Mouse (Mus musculus) MEL (cell line): ENCODE measurements around the gene Far2.

Source experiments
- CHD1 ChIP-seq: IDR thresholded peaks from 2 replicates; pipeline ENCODE4 v1.6.1; 2012; ENCODE audit warnings: low read depth, mild to moderate bottlenecking, inconsistent platforms, low read length, improper control_type of control experiment
- CHD2 ChIP-seq: IDR thresholded peaks from 2 replicates; pipeline ENCODE4 v1.6.1; 2011; ENCODE audit warnings: low read length, improper control_type of control experiment
- CTCF ChIP-seq, 3 experiments: IDR thresholded peaks in 2 of 3; conservative IDR thresholded peaks in 1 of 3; 2 replicates each; pipeline ENCODE4 v1.5.1; 2011 to 2012; ENCODE audit warnings: low read length in 3 of 3, low read depth in 2 of 3, mild to moderate bottlenecking in 2 of 3, improper control_type of control experiment in 1 of 3, inconsistent platforms in 1 of 3, mixed read lengths in 1 of 3, moderate library complexity in 1 of 3; ENCODE audit not compliant: control insufficient read depth in 1 of 3, insufficient read depth in 1 of 3, poor library complexity in 1 of 3, severe bottlenecking in 1 of 3
- E2F4 ChIP-seq: IDR thresholded peaks from 2 replicates; pipeline ENCODE4 v1.6.1; 2011; ENCODE audit warnings: low read depth, low read length, improper control_type of control experiment, borderline replicate concordance
- EP300 ChIP-seq, 2 experiments: IDR thresholded peaks; 2 replicates each; pipeline ENCODE4 v1.6.1; 2011; ENCODE audit warnings: improper control_type of control experiment in 2 of 2, low read length in 2 of 2, low read depth in 1 of 2, mild to moderate bottlenecking in 1 of 2
- GATA1 ChIP-seq: IDR thresholded peaks from 2 replicates; pipeline ENCODE4 v1.6.1; 2011; ENCODE audit warnings: low read depth, low read length, improper control_type of control experiment
- JUND ChIP-seq: IDR thresholded peaks from 2 replicates; pipeline ENCODE4 v1.6.1; 2011; ENCODE audit warnings: low read depth, mild to moderate bottlenecking, improper control_type of control experiment, low read length
- MAX ChIP-seq: IDR thresholded peaks from 2 replicates; pipeline ENCODE4 v1.6.1; 2011; ENCODE audit warnings: low read length, improper control_type of control experiment
- POLR2A ChIP-seq, 2 experiments: IDR thresholded peaks; 2 replicates each; pipeline ENCODE4 v1.6.1; 2011 to 2012; ENCODE audit warnings: low read length in 2 of 2, mild to moderate bottlenecking in 2 of 2, control low read depth in 1 of 2, improper control_type of control experiment in 1 of 2, low read depth in 1 of 2, moderate library complexity in 1 of 2; ENCODE audit not compliant: control insufficient read depth in 1 of 2, insufficient read depth in 1 of 2, poor library complexity in 1 of 2
- RAD21 ChIP-seq: IDR thresholded peaks from 2 replicates; pipeline ENCODE4 v1.6.1; 2011; ENCODE audit warnings: mild to moderate bottlenecking, low read depth, low read length, improper control_type of control experiment
- RCOR1 ChIP-seq: IDR thresholded peaks from 2 replicates; pipeline ENCODE4 v1.6.1; 2012; ENCODE audit warnings: low read depth, mild to moderate bottlenecking, inconsistent platforms, low read length, improper control_type of control experiment
- USF2 ChIP-seq, 2 experiments: IDR thresholded peaks; 2 replicates each; pipeline ENCODE4 v1.6.1; 2011 to 2012; ENCODE audit warnings: improper control_type of control experiment in 2 of 2, low read length in 2 of 2, borderline replicate concordance in 1 of 2, inconsistent platforms in 1 of 2, low read depth in 1 of 2, mild to moderate bottlenecking in 1 of 2; ENCODE audit not compliant: insufficient read depth in 1 of 2

GRCm38 (mm10) chr6:148105722-148106268 is 58.7 kb downstream of the Far2 start:
- TF ChIP-seq USF2 (IDR thresholded peaks at IDR 0.05; ENCODE audit: borderline replicate concordance in 1 of 2, insufficient read depth in 1 of 2, low read depth in 1 of 2, low read length in 2 of 2) (no peak), POLR2A (IDR thresholded peaks at IDR 0.05; ENCODE audit: control insufficient read depth in 1 of 2, insufficient read depth in 1 of 2, low read depth in 1 of 2, low read length in 2 of 2, poor library complexity in 1 of 2) (no peak), CTCF (IDR thresholded peaks at IDR 0.05 in 2 of 3, conservative IDR thresholded peaks at IDR 0.05 in 1 of 3; ENCODE audit: control insufficient read depth in 1 of 3, insufficient read depth in 1 of 3, low read depth in 2 of 3, low read length in 3 of 3, poor library complexity in 1 of 3, severe bottlenecking in 1 of 3) (no peak), E2F4 (no peak), CHD2 (no peak), EP300 (IDR thresholded peaks at IDR 0.05; ENCODE audit: low read depth in 1 of 2, low read length in 2 of 2) (peak; percentile 66 to 72; a peak in 3 of 4 replicates), GATA1 (peak; percentile 86), RCOR1 (peak; percentile 30; the same call in 1 of the 2 replicates), RAD21 (no peak), JUND (no peak), CHD1 (no peak), MAX (no peak)
